Mouse (Mus musculus): ENCODE measurements at regions not wholly inside any gene's neighbourhood (a gene's known extent, or its start where the extent isn't known, plus 50 kb on each side); places are given as distances from the start of the nearest gene placed in this dataset.

- DNase-seq (ENCODE audit: low spot score) (no peak), ATAC-seq (ENCODE audit: low FRiP score, low read depth) (no peak)
- no peak overlapping the region for H3K4me3 ChIP-seq (replicated peaks; ENCODE audit: low read length)
- no peak overlapping the region for H3K9ac ChIP-seq (ENCODE audit: low read depth, low read length, severe bottlenecking)
- no peaks in the 10 kb centered on the region for H3K27me3 ChIP-seq (ENCODE audit: control insufficient read depth, insufficient read depth, low read length)
- H3K4me2 ChIP-seq (replicated peaks; ENCODE audit: low read depth, low read length, severe bottlenecking): no peak overlapping the region
- WGBS: 100% methylated on average over 1 of the region's 1 CpGs
- H3K36me3 ChIP-seq (ENCODE audit: control insufficient read depth, insufficient read depth, low read length): no peaks in the 10 kb centered on the region
- TF ChIP-seq POLR2A (IDR thresholded peaks at IDR 0.05; ENCODE audit: borderline replicate concordance, extremely low read depth, insufficient read depth, insufficient read length): no peak
- H3K9me3 ChIP-seq (ENCODE audit: control insufficient read depth, low read length): no peaks in the 10 kb centered on the region
- H3K27ac ChIP-seq (replicated peaks; ENCODE audit: low read depth, low read length): no peak overlapping the region
- H3K4me1 ChIP-seq (ENCODE audit: control insufficient read depth, insufficient read depth, low read length): peaks cover 7% of the 10 kb centered on the region
These were observed 146.3 kb upstream of the Tle3 start for GRCm38 (mm10) chr9:61225882-61226281.

- Histone ChIP-seq H3K9me3 (ENCODE audit: control insufficient read depth, low read length) (no peaks in the 10 kb centered on the region), H3K4me1 (ENCODE audit: control insufficient read depth, insufficient read depth, low read length) (peaks cover 7% of the 10 kb centered on the region), H3K36me3 (ENCODE audit: control insufficient read depth, insufficient read depth, low read length) (no peaks in the 10 kb centered on the region), H3K27ac (replicated peaks; ENCODE audit: low read depth, low read length) (no peak overlapping the region), H3K4me3 (replicated peaks; ENCODE audit: low read length) (no peak overlapping the region), H3K4me2 (replicated peaks; ENCODE audit: low read depth, low read length, severe bottlenecking) (no peak overlapping the region), H3K9ac (ENCODE audit: low read depth, low read length, severe bottlenecking) (no peak overlapping the region), H3K27me3 (ENCODE audit: control insufficient read depth, insufficient read depth, low read length) (no peaks in the 10 kb centered on the region)
- WGBS: 77% methylated on average over 12 of the region's 12 CpGs
- DNase-seq (ENCODE audit: low spot score): peak; percentile 54
- no peak for ATAC-seq (ENCODE audit: low FRiP score, low read depth)
- TF ChIP-seq POLR2A (IDR thresholded peaks at IDR 0.05; ENCODE audit: borderline replicate concordance, extremely low read depth, insufficient read depth, insufficient read length): no peak
These were observed 145.4 kb upstream of the Tle3 start for GRCm38 (mm10) chr9:61226596-61227384.

DNA sequence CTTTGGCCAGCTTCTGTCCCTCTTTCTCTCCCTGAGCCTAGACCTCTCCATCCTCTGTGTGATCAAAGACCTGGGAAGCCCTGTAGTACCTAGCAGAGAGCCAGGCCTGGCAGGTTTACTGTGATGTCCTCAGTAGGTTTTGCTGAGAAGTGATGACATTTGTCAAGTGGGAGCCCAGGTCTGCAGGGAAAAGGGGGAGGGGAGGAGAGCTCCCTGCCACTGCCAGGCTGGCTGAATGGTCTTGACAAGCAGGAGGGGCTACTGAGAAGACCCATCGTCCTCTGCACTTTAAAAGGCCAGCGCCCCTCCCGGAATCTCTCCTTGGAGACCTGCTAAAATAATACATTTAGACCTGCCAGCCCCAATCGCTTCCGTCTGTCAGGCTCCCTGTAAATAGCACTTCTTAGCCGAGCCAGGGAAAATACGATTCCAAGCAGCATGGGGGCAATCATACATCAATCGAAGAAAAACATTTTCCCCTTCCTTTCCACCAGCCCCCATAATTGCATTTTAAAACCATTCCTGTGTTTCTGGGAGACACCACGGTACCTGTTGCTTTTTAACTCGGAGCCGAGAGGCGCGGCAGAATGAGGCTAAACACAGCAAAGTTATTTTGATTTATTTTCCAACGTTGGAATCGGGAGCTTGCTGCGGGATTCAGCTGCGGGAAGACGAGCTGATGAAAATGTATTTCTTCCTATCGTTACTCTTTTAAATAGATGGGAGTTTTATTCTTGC lies 144.5 kb upstream of the Tle3 start:
- DNase-seq (ENCODE audit: low spot score) (peak; percentile 22), ATAC-seq (ENCODE audit: low FRiP score, low read depth) (no peak)
- no peak for TF ChIP-seq POLR2A (IDR thresholded peaks at IDR 0.05; ENCODE audit: borderline replicate concordance, extremely low read depth, insufficient read depth, insufficient read length)
- no peak overlapping the region for H3K4me3 ChIP-seq (replicated peaks; ENCODE audit: low read length)
- H3K4me2 ChIP-seq (replicated peaks; ENCODE audit: low read depth, low read length, severe bottlenecking): peak overlapping the region; percentile 31
- H3K36me3 ChIP-seq (ENCODE audit: control insufficient read depth, insufficient read depth, low read length): no peaks in the 10 kb centered on the region
- 13% methylated on average over 19 of the region's 19 CpGs for WGBS
- H3K27ac ChIP-seq (replicated peaks; ENCODE audit: low read depth, low read length): no peak overlapping the region
- H3K27me3 ChIP-seq (ENCODE audit: control insufficient read depth, insufficient read depth, low read length): no peaks in the 10 kb centered on the region
- peaks cover 7% of the 10 kb centered on the region for H3K4me1 ChIP-seq (ENCODE audit: control insufficient read depth, insufficient read depth, low read length)
- H3K9ac ChIP-seq (ENCODE audit: low read depth, low read length, severe bottlenecking): no peak overlapping the region
- H3K9me3 ChIP-seq (ENCODE audit: control insufficient read depth, low read length): no peaks in the 10 kb centered on the region

GRCm38 (mm10) chr9:61228230-61228631 lies 143.9 kb upstream of the Tle3 start:
- Histone ChIP-seq H3K27ac (replicated peaks; ENCODE audit: low read depth, low read length) (no peak overlapping the region), H3K36me3 (ENCODE audit: control insufficient read depth, insufficient read depth, low read length) (no peaks in the 10 kb centered on the region), H3K27me3 (ENCODE audit: control insufficient read depth, insufficient read depth, low read length) (no peaks in the 10 kb centered on the region), H3K9ac (ENCODE audit: low read depth, low read length, severe bottlenecking) (no peak overlapping the region), H3K4me1 (ENCODE audit: control insufficient read depth, insufficient read depth, low read length) (peaks cover 7% of the 10 kb centered on the region), H3K4me3 (replicated peaks; ENCODE audit: low read length) (no peak overlapping the region), H3K4me2 (replicated peaks; ENCODE audit: low read depth, low read length, severe bottlenecking) (peak overlapping the region; percentile 31), H3K9me3 (ENCODE audit: control insufficient read depth, low read length) (no peaks in the 10 kb centered on the region)
- DNase-seq (ENCODE audit: low spot score) (no peak), ATAC-seq (ENCODE audit: low FRiP score, low read depth) (no peak)
- 65% methylated on average over 6 of the region's 6 CpGs for WGBS
- TF ChIP-seq POLR2A (IDR thresholded peaks at IDR 0.05; ENCODE audit: borderline replicate concordance, extremely low read depth, insufficient read depth, insufficient read length): no peak

GRCm38 (mm10) chr9:61230306-61230705 lies 141.9 kb upstream of the Tle3 start:
- ATAC-seq (ENCODE audit: low FRiP score, low read depth) (no peak), DNase-seq (ENCODE audit: low spot score) (no peak)
- Histone ChIP-seq H3K27me3 (ENCODE audit: control insufficient read depth, insufficient read depth, low read length) (no peaks in the 10 kb centered on the region), H3K9me3 (ENCODE audit: control insufficient read depth, low read length) (no peaks in the 10 kb centered on the region), H3K9ac (ENCODE audit: low read depth, low read length, severe bottlenecking) (no peak overlapping the region), H3K36me3 (ENCODE audit: control insufficient read depth, insufficient read depth, low read length) (no peaks in the 10 kb centered on the region), H3K4me1 (ENCODE audit: control insufficient read depth, insufficient read depth, low read length) (peaks cover 7% of the 10 kb centered on the region), H3K4me3 (replicated peaks; ENCODE audit: low read length) (no peak overlapping the region), H3K4me2 (replicated peaks; ENCODE audit: low read depth, low read length, severe bottlenecking) (no peak overlapping the region), H3K27ac (replicated peaks; ENCODE audit: low read depth, low read length) (no peak overlapping the region)
- 88% methylated on average over 4 of the region's 4 CpGs for WGBS
- TF ChIP-seq POLR2A (IDR thresholded peaks at IDR 0.05; ENCODE audit: borderline replicate concordance, extremely low read depth, insufficient read depth, insufficient read length): no peak
